Mouse (Mus musculus) G1E-ER4 (cell line): ENCODE data around the gene Gbx1. TPM values are rescaled to one million over a fixed set of nuclear protein-coding genes. Genes with fewer than 3 reads are reported as not detected.

Source experiments
- GATA1 ChIP-seq: IDR thresholded peaks from one replicate; pipeline ENCODE4 v1.8.0; 2012; ENCODE audit warnings: low read length, inconsistent platforms
- polyA plus RNA-seq: library from polyadenylated mRNA; stranded (reverse); fragments of >175 nt; gene quantifications from 2 replicates; pipeline ENCODE4 v1.2.3, GENCODE M21; 2012

The Gbx1 gene
- polyA plus RNA-seq, 1 experiment = 0.01 TPM

DNA sequence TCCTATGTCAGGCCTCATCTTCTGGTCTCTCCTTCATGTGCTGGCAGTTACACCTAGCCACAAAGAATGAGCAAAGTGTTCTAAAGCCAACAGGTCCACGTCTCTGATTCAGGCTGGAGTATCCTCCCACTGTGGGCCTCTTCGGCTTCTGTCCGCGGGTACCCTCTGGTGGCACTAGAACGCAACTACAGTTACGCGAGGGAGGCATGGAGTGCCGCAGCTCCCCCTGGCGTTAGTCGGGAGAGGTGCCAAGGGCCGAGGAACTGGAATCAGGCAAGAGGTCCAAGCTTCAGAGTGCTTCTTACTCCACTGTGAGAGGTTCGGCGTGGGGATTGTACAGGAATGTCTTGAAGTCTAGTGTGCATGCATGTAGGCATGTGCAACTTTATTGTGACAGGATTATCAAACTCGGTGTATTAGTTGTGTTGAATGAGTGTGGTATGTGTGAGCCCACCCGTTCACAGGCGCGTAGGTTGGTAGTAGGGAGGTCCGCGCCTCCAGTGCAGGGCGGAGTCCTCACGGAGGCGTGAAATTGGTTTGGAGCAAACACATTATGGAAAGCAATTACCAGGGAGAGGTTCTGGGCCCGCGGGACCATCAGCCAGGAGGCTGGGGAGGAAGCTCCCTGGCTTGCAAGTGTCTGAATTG is 3.2 kb upstream of the Gbx1 start:
- TF ChIP-seq GATA1 = no peak

DNA sequence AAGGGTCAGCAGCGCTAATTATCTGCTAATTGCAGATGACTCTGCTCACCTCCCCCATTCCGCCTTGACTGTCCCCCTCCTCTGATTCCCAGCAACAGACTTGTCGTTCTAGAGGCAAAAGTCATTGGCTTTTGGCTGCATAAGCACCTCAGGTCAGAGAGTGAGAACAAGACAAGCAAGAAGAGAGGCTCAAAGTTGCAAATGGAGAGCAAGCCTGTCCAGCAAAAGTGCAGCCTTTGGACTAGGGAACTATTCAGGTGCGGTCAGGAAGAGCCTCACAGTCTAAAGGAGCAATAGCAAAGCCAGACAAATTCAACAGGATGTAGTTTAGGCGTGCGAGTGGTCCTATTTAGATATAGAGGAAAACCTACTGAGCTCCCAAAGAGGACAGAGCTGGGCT is 778 bp upstream of the Gbx1 start:
- no peak for TF ChIP-seq GATA1

DNA sequence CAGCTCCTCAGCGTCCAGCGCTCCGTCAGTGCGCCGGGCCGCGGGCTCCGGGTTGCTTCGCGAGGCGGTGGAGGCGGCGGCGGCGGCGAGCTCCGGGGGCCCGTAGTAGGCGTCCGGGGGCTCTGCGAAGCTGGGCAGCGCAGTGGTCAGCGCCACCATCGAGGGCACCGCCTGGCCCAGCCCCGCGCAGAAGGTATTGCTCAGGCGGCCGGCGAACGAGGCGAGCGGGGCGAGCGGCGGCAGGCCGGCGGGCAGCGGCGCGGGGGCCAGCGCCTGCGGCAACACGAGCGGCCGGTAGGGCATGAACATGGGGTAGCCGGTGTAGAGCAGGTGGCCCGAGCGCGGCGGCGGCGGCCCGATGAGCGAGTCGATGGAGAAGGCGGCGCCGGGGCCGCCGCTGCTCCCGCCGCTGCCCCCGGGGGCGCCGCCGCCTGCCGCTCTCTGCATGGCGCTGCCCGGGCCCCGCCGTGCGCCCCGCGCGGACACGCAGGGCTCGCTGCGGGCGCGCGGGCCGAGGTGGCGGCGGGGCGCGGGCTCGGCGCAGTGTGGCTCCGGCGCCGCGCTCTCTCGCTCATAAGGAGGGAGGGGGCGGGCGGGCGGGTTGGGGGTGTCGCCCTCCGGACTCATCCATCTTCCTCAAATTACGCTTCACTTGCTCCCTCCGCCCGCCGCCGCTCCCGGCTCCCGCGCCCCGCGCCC is 663 bp downstream of the Gbx1 start:
- TF ChIP-seq GATA1 = no peak

DNA sequence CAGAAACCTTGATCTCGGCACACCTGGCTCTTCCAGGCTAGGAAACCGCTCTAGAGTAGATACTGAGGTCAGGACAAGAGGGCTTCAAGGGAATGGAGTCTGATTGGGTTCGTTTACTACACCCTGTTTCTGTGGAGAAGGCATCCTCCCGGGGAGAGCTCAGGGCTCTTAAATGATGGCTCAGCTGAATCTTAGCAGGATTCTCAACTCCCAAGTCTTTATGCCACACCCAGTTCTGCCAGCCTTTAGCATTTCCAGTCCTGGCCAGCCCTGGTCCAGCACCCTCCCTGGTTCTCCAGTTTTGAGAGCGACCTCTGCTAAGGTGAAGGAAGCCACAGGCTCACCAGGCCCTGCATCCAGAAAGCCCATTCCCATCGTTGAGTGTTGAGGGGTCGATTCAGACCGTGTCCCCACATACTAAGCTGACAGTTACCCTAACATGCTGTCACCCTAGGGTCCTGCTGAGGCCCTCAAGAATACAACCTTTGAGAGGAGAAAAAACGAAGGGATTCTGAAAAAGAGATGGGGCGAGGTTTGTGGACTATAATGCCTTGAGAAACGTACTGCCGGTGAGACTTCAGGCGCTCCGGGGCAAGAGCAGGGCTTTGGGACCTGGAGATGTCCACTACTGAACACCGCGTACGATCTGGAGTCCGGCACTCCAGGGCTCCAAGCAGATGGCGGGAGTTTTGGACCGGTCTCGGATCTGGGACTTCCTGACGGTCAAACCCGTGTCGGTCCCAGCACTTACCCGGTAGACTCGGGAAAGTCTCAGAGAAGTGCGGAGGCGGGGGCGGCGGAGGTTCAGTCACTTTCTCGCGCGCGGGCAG is 1.4 kb downstream of the Gbx1 start:
- no peak for TF ChIP-seq GATA1

DNA sequence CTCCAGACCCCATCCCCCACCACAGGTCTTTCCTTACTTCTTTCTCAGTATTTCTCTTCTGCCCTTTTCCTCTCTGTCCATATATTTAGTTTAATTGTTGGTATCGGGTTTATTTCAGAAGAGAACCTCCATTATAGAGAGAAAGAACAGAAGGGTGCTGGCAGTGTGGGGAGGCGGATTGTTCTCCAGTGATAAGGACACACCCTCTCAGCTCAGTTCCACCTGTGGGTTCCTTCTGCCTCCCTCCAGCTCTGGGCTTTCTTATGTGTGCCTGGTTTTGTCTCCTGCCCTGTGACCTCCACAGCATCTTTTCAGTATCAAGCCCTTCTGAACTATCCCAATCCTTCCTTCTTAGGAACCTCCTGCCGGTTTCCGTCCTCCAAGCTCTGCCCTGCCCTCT is 2.5 kb downstream of the Gbx1 start:
- TF ChIP-seq GATA1 = no peak

DNA sequence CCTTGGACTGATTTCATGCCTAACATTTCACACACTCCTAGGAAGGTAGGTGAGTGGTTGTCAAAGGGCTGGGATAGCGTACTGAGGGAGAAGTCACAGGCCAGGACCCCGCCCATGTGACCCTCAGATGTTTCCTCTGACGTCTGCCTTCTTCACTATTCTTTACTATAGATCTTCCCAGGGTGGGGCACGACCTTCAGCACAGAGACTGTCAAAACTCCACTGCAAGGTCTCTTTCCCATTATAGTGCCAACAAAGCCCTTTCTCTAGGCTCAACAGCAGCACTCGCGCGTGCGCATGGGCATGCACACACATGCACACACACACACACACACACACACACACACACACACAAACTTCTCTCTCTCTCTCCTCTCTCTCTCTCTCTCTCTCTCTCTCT is 3.2 kb downstream of the Gbx1 start:
- TF ChIP-seq GATA1 = no peak

DNA sequence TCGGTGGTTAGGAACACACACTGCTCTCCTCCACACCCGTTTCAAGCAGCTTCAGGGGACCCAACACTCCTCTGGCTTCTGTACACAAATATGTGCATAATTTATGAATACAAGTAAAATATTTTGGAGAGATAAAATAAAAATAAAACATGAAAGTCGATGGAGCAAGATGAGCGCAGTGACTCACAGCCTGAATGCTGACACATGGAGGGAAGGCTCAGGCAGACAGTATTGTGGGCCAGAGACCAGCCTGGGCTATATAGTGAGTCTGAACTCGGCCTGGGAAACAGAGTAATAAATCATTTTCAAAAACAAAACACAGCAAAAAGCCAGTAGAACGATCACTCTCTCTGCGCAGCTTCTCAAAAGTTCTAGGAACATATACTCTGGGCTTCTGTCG is 5.6 kb downstream of the Gbx1 start:
- TF ChIP-seq GATA1 = no peak

DNA sequence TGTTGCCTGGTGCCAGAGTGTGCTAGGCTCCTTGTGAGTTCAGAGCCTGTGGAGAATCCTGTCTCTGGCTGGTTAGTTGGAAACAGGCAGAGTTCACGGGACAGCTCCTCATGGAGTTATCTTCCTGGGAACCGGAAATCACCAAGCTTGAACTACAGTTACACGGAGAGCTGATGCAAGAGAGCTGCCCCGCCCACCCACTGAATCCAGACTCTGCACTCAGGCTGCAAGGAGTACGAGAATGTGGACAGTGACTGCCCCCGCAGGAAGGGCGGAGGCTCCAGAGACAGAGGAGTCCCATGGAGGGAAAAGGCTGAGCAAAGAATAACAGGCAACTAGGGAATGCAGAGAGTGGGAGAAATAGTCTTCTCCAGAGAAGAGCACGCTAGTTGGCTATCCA is 14.7 kb downstream of the Gbx1 start:
- no peak for TF ChIP-seq GATA1

DNA sequence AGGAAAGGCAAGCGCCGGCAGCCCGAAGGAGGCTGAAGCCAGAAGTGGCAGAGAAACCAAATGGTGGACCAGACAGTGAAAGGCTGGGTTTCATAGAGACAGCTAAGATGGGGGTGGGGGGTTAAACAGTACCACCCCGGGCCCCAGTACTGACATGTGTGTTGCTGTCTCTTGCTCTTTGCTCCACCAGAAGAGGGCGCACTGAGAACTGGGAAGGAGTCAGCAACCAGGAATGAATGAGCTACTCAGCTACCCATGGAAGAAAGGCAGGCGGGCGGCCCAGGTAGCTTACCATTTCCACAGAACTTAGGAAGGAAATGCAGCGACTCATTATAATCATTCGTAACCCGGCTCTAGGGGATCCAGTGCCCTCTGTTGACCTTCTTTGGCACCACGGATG is 16.4 kb downstream of the Gbx1 start:
- no peak for TF ChIP-seq GATA1

DNA sequence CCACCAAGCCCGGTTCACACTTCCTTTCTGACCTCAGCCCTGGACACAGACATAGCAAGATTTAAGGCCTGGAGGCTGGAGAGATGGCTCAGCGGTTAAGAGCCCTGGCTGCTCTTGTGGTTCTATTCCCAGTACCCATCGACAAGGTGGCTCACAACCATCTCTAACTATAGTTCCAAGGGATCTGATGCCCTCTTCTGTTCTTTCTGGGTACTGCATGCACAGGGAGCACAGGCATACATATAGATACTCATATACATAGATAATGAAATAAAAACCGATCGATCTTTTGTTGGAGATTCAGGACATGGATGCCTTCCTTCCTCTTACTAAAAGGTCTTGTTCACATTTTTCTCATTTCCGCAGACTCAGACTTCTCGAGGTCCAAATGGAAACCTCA is 18.6 kb downstream of the Gbx1 start:
- TF ChIP-seq GATA1 = no peak

DNA sequence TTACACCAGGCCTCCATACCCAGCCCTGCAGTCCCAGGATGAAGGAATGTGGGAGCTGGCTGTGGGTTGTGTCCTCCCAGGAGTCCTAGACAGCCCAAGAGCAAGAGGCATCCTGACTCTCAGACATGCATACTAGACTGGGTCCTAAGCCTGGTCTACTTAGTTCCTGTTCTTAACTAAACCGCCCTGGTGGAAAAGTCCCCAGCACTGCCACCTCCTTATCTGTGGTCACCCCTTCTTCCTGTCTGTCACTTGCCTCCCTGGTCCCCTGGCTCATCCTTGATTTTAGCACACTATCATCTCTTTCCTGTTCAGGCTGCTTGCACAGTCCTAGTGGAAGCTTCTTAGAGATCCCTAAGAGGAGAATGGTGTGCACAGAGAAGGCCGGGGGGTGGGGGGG is 21.5 kb downstream of the Gbx1 start:
- no peak for TF ChIP-seq GATA1

DNA sequence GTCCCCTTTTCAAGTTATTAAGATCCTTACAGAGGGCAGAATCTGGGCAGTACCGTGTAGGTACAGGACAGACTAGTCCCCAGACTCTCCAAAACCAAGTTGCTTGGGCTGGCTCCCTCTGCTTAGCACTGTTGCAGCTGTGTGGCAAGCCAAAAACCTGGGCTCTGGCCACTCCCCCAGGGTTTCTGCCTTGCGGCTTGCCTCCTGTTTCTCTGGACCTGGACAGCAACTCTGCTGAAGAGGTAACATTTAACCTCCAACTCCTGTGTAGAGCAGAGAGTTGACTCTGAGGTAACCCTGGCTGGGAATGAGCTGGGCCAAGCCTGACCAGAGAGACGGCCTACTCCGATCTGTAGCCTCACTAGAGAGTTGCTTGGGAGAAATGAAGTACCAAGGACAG is 24.2 kb downstream of the Gbx1 start:
- no peak for TF ChIP-seq GATA1

DNA sequence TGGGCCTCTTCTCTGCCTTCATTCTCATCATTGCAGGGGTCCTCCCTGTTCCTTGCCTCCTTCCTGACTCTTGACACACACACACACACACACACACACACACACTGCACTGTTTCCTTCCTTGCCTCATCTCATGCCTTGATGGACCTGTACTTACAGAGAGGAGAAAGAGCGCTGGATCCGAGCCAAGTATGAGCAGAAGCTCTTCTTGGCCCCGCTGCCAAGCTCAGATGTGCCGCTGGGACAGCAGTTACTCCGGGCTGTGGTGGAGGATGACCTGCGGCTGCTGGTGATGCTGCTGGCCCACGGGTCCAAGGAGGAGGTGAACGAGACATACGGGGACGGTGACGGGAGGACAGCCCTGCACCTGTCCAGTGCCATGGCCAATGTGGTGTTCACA is 26.2 kb downstream of the Gbx1 start:
- no peak for TF ChIP-seq GATA1

DNA sequence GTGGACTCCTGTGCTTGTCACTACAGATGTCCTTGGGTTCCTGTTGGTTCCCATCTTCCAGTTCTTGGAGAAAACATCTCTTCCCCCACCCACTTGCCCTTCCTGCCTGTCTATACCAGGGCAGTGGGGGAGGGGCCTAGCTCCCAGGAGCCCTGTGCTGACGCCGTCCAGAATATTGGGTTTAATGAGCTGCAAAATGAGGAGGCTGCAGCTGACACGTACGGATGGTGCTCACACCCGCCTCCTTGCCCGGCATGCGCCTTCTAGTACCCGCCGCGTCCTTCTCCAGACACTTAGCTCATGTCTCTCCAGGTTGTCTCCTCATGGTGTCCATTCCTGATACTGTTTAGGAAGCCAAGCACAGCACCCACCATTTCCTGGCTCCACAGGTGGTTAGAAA is 27.9 kb downstream of the Gbx1 start:
- no peak for TF ChIP-seq GATA1

DNA sequence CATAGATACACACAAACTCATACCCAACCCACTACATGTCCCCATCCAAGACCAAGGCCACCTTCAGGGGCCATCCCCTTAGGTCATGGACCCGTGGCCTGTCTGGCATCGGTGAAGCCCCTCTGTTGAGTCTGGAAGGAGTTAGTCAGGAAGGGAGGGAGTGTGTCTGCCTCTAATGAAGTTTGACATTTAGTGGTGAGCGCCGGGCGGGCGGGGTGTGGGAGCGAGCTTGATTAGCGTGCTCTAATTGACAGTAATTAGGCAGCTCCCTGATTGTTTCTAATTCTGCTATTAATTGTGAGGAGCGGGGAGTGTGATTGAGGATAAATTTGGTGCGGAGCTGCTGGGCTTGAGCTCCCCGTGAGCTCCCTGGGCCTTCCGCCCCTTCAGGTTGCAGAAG is 29.5 kb downstream of the Gbx1 start:
- TF ChIP-seq GATA1 = no peak

DNA sequence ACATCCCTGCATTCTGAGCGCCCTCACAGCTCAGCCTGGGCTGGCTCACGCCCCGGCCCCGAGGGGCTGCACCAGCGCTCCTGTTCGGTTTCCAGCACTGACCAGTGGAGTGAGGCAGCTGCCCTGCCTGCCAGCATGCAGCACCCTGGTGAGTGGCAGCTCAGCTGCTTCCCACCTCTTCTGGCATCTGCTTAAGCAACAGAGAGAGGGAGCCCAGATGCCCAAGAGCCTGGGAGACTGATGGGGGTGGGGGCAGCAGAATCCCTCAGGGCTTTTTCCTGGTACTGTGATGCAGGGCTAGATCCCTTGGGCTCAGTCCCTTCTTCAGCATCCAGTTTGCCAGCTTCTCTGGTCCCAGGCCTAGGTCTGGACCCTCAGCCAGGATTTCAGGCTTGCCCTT is 30.2 kb downstream of the Gbx1 start:
- TF ChIP-seq GATA1 = no peak

DNA sequence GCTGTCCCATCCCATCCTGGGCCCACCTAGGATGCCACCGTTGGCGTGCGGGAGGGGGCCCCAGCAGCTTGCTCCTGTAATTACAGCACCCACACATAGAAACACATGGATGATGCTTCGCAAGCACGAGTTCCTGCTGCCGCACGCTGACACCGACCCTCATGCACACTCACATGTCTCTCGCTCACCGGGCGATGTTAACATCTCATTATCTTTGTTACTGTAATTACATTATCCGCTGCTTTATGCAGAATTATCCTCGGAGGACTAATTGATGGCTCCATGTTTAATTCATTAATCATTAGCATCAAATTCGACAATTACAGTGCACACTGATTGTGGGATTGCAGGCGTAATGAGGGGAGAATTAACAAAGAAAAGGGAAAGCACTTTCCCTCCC is 32.0 kb downstream of the Gbx1 start:
- no peak for TF ChIP-seq GATA1
